Mouse (Mus musculus) yolk sac, embryonic 10.5 days (tissue): Measurements from ENCODE around the gene Uvrag.

Source experiments
- DNase-seq: peaks from one replicate; pipeline ENCODE4 v3.0.0-alpha.2; 2017; ENCODE audit warnings: low spot score

Gene Uvrag

DNA sequence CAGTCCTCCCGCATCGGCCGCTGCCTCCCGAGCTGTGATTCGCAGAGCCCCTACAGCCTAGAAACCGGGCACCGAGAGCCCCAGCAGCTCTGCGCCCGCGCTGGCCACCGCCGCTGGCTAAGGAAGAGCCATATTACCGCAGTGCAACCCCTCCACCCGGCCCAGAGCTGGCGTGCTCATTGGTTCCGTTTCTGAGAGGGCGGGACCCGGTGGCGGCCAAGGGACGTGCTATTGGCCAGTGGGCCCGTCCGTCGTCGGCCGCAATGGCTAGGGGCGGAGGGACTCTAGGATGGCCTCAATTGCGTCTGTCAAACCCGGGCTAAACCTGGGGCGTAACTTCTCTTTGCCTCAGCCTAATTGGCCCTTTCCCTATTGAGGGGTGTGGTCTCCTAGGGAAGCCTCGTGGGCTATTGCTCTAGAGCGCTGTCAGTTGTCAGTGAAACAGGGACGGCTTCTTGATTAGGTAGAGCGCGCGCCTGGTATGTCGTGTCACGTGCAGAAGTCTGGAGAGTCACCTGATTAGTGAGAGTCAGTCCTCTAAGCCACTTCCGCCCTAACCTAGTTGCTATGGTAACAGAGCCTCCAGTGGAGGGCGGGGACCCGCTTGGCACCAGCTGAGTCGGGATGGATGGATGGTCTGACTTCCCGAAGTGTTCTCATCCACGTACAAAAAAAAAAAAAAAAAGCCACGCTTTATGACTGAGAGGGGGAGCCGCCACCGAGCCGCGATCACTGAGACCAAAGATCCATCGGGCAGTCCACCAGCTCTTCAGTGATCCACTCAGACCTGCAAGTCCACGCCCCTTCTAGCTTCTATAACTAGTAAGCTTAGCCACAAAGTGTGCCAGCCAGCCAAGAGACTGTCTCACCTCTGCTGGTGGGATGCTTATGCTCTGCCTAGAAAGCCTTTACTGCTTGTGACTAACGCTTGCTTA is at the start of gene Uvrag:
Uvrag (minus strand) TSS at position 158 of the 935 bp plus-strand sequence.
- peak; percentile 99 for DNase-seq

DNA sequence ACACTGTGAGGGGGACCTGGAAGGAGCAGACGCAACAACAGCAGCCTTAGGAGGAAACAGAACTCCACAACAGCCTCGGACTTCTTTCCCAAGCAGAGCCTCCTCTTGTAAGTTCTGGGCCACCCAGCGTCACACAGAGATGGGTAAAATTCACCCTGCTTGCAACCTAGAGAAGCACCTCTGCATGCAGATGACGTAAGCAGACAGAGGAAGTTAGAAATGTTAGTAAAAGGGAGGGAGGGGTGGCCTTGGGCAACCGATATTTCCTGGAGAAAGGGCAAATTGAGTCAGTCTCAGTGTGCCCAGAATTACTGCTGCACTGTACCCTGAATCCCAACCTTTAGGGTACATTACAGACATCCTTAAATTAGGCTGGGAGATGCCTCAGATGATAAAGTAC is 48.9 kb upstream of the Uvrag start:
- no peak for DNase-seq

DNA sequence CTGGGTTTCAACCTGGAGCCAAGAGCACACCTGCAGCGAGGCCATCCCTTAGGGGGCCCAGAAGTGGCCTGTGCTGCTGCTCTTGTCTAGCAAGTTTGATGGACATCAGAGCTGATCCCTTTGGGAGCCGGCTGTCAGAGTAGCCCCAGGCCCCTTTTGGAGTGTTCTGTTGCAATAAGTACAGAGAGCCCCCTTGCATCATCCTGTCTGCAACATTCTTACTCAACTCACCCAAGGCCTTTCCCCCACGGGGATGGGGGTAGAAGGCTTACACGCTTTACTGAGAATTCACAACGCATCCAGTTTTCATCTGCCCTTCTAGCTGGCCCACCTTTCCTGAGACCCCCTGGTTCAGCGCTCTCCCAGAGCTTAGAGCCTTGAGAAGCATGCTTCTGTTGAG is 47.7 kb upstream of the Uvrag start:
- no peak for DNase-seq

- no peak for DNase-seq
Measured at GRCm38 (mm10) chr7:99187451-99187850, 46.5 kb upstream of the Uvrag start.

GRCm38 (mm10) chr7:99185405-99185804 is 44.5 kb upstream of the Uvrag start:
- no peak for DNase-seq

GRCm38 (mm10) chr7:99183751-99184150 is 42.8 kb upstream of the Uvrag start:
- DNase-seq, result no peak

GRCm38 (mm10) chr7:99182432-99183172 is 41.7 kb upstream of the Uvrag start, which contains the start of gene Dgat2:
TSS of gene Dgat2 (minus strand) at chr7:99182719.
- peak; percentile 90 for DNase-seq

DNA sequence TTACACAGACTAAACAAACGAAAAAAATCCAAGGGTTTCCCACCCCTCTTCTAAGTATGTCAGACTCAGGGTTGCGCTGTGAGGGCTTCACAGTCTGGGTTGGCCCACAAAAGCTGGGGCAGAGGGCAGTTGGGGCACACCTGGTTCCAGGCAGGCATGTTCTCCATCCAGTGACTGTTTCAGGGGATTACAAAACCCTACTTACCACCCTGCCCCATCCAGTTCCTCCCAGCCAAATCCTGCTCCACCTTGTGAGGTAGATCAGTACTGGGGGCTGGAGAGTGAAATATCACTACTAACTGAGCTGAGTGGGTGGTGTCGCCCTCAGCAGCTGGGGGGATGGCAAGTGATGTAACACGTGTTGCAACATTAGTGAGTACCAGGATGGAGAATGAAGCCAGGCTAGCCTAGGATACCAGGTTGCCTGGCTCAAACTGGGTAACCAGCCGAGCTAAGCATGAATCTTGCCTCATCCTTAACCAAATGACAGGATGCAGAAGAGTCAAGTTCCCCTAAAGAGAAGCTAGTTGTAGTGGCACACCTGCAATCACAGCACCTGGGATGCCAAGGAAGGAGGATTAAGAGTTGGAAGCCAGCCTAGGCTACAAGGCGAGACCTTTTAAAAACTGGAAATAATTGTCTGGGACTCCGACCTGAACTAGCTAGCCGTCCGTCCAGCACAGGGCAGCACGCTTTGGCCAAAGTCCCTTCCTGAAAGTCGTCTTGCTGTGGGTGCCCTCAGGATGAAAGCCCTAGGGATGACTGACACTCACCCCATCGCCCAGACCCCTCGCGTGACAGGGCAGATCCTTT is 40.9 kb upstream of the Uvrag start:
- DNase-seq, result no peak

- no peak for DNase-seq
Measured at GRCm38 (mm10) chr7:99180162-99180561, 39.2 kb upstream of the Uvrag start.

GRCm38 (mm10) chr7:99179271-99179670 is 38.3 kb upstream of the Uvrag start:
- no peak for DNase-seq

DNA sequence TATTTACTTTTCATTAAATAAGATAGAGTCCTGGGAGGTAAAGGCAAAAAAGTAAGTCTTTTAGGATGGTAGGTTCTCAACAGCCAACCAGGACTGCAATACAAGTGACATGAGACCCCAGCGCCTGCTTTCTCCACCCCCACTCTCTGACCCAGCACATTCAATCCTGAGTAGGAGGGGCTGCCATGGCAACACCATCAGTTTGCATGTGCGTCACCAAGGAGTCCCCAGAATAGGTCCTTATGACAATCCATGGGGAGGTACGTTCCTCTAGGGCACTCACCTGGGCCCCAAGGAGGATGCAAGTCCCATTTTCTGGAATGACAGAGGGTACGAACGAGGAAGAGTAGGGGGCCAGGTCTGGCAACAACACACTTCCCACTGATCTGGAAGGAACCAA is 36.4 kb upstream of the Uvrag start:
- no peak for DNase-seq

- peak; percentile 56 for DNase-seq
Measured at GRCm38 (mm10) chr7:99175666-99176065, 34.7 kb upstream of the Uvrag start.

- DNase-seq, result no peak
Measured at GRCm38 (mm10) chr7:99175118-99175517, 34.2 kb upstream of the Uvrag start.

DNA sequence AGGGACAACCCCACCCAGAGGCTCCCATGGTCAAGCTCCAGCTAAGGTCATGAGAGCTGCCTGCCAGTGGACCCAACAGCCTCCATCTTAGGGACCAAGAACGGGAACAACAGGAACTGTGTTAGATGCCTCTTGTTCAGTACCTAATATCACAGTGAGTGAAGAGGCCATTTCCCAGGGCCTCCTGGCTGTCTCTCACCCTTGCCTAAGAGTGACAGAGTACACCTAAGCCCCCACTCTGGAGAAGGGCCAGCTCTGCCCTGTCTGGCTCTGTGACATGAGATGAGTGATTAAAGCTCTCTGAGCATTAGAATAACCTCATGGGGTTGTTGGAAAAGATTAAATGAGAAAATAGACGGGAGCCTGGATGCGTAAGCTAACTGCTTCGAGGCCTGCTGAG is 33.1 kb upstream of the Uvrag start:
- no peak for DNase-seq

DNA sequence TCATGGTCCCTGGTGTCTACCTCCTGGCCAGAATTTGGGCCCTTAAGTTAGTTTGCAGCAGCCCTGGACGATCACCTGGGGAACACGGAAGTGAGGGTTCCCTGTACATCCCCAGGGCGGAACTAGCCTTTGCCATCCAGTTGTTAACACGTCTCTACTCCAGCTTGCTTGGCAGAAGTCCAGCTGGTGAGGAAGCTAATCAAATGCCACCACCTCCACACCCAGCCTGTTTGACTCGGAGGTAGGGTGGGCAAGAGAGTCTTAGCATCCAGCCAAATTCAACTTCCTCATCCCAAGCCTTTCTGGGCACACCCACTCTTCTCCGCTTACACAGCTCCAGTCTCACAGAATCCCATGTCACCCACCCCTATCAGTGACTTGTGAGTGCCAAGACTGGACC is 32.0 kb upstream of the Uvrag start:
- DNase-seq, result no peak

- DNase-seq, result no peak
Measured at GRCm38 (mm10) chr7:99171730-99172463, 31.0 kb upstream of the Uvrag start.

GRCm38 (mm10) chr7:99170519-99170918 is 29.6 kb upstream of the Uvrag start:
- DNase-seq, result no peak

GRCm38 (mm10) chr7:99169717-99170403 is 28.9 kb upstream of the Uvrag start:
- no peak for DNase-seq

DNA sequence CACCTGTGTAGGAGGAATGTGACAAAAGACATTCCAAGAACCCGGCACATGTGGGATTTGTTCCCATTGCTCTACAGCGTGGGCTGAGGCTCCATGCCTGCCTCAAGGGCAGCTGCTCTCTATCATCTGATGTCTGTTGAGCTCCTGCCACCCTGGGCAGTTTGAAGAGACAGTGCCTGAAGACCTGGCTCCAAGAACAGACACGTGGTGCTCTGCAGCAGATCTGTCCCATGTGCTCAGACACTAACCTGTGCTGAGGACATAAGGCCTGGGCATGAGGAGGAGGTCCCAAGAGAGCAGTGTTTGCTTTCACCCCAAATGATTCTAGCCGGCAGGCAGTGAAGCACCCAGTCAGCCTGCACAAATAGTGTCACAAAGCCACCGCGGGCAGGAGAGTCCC is 27.8 kb upstream of the Uvrag start:
- DNase-seq, result no peak

DNA sequence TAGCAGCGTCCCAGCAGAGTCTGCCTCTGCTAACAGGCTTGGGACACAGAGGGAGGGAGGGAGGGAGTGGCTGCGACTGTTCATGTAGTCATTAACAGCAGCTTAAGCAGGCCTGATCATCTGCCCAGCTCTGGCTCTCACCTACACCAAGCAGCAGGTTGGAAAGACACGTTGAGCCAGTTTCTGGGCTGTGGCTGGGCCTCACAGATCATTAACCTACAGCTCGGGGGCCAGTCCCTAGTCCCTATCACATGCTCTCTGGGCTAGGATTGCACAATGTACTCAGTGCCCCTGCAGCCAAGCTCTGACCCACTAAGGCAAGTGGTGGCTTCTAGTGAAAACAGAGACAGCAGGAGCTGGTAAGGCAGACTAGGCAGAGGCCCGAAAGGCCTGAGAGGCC is 27.0 kb upstream of the Uvrag start:
- peak; percentile 92 for DNase-seq

- DNase-seq, result no peak
Measured at GRCm38 (mm10) chr7:99166159-99166558, 25.2 kb upstream of the Uvrag start.
